Comparison of ENCODE assay signal across 13 mouse cellular contexts in genomic region chr5:136088821-136089575, GRCm38 (mm10). TPM values are rescaled to one million over a fixed set of nuclear protein-coding genes. Genes with fewer than 3 reads are reported as not detected.
DNase-seq lines count a peak whose midpoint lies in the region; TF ChIP-seq lines count a peak whose summit lies in the region.
"Had no signal": no experiment of that assay in that cellular context is flagged by ENCODE, and none has a peak within 500 bp of the region (broad histone marks: within the 10 kb centered on the region; RNA-seq: fewer than 3 reads in every experiment).

No protein-coding gene starts in this region.

- WGBS in kidney, adult 2 months, result 38% methylated on average over 14 of the region's 14 CpGs
- 24% methylated on average over 14 of the region's 14 CpGs for WGBS in lung, adult 2 months

- H3K4me3 ChIP-seq in kidney, adult 2 months (ENCODE audit: insufficient read depth, low read depth, low read length), result no peak overlapping the region
- H3K4me3 ChIP-seq in lung, adult 2 months (replicated peaks; ENCODE audit: extremely low read depth, low read depth, low read length), result no peak overlapping the region
- H3K4me3 ChIP-seq: megakaryocyte, embryonic 14.5 days had no signal

- peak; percentile 15 for DNase-seq in embryo, embryonic 10 days (ENCODE audit: low spot score)
- DNase-seq in embryo, embryonic 9.5 days (ENCODE audit: extremely low spot score), result no peak
- DNase-seq in kidney, adult 2 months, result peak; percentile 21
- no peak for DNase-seq in kidney, adult 18-20 months
- DNase-seq in lung, adult 2 months, result no peak
- no peak for DNase-seq in lung, postnatal 10 days
- peak; percentile 52 for DNase-seq in R1 (ENCODE audit: low read depth, low spot score)
- DNase-seq in spleen, postnatal 10 days (ENCODE audit: low spot score in 2 of 2), result no peak
- DNase-seq: B cell, adult 2 months; thymus, adult 18-20 months had no signal

- no peaks in the 10 kb centered on the region for H3K4me1 ChIP-seq in kidney, adult 2 months (ENCODE audit: control insufficient read depth, insufficient read depth, low read length)
- no peaks in the 10 kb centered on the region for H3K4me1 ChIP-seq in lung, adult 2 months (ENCODE audit: control insufficient read depth, insufficient read depth, low read length)

- H3K27ac ChIP-seq in kidney, adult 2 months (ENCODE audit: insufficient read depth, low read depth, low read length), result no peak overlapping the region

- no peaks in the 10 kb centered on the region for H3K27me3 ChIP-seq in kidney, adult 2 months (replicated peaks; ENCODE audit: control insufficient read depth, insufficient read depth, low read length)

- peak; percentile 32; the same call in 1 of the 2 replicates for TF ChIP-seq CTCF in kidney, adult 2 months (conservative IDR thresholded peaks at IDR 0.05; ENCODE audit: insufficient read depth, insufficient read length, low read depth, low read length)
- peak; percentile 32; the same call in 1 of the 2 replicates for TF ChIP-seq CTCF in lung, adult 2 months (IDR thresholded peaks at IDR 0.05; ENCODE audit: insufficient read depth, low read length)

- no peak for TF ChIP-seq POLR2A in kidney, adult 2 months (IDR thresholded peaks at IDR 0.05; ENCODE audit: low read depth, low read length)
- TF ChIP-seq POLR2A in lung, adult 2 months (IDR thresholded peaks at IDR 0.05; ENCODE audit: borderline replicate concordance, extremely low read depth, low read depth, low read length), result no peak

- no peaks in the 10 kb centered on the region for H3K36me3 ChIP-seq in kidney, adult 2 months (ENCODE audit: control insufficient read depth, insufficient read depth, low read length)
- H3K36me3 ChIP-seq: G1E had no signal

RNA-seq across cellular contexts. Expression of gene Rasa4, which starts 5.3 kb away (rescaled TPM):
- polyA plus RNA-seq in kidney, adult 2 months (2012; rRNA removed), result 7.6 and 9.1 TPM in 2 replicates
- polyA plus RNA-seq in lung, adult 2 months (2012; rRNA removed), result 11.8 and 16.1 TPM in 2 replicates

RNA-seq across cellular contexts. Expression of gene Polr2j, which starts 27.4 kb away (rescaled TPM):
- 88.9 and 103 TPM in 2 replicates for polyA plus RNA-seq in kidney, adult 2 months (2012; rRNA removed)
- 35.0 and 37.1 TPM in 2 replicates for polyA plus RNA-seq in lung, adult 2 months (2012; rRNA removed)

RNA-seq across cellular contexts. Expression of gene Upk3bl, which starts 34.7 kb away (rescaled TPM):
- polyA plus RNA-seq in kidney, adult 2 months (2012; rRNA removed), result 0.52 and 0.96 TPM in 2 replicates
- polyA plus RNA-seq in lung, adult 2 months (2012; rRNA removed), result 4.2 TPM in 1 of 2 replicates, not detected in the other
- polyA plus RNA-seq: G1E; liver, embryonic 16.5 days had no signal

RNA-seq across cellular contexts. Expression of gene Lrwd1, which starts 46.9 kb away (rescaled TPM):
- polyA plus RNA-seq in kidney, adult 2 months (2012; rRNA removed), result 18.4 and 19.9 TPM in 2 replicates
- polyA plus RNA-seq in lung, adult 2 months (2012; rRNA removed), result 32.3 and 35.4 TPM in 2 replicates

RNA-seq across cellular contexts. Expression of gene Alkbh4, which starts 46.9 kb away (rescaled TPM):
- 11.1 and 11.8 TPM in 2 replicates for polyA plus RNA-seq in kidney, adult 2 months (2012; rRNA removed)
- polyA plus RNA-seq in lung, adult 2 months (2012; rRNA removed), result 15.1 TPM in 2 replicates

Comparison
In these comparisons a context has a peak if more than half of its experiments do, and no peak if none do; other contexts are left out.
1. DNase-seq: peak in embryo, embryonic 10 days (single experiment), kidney, adult 2 months (single experiment) and R1 (single experiment); none in embryo, embryonic 9.5 days (single experiment), kidney, adult 18-20 months (single experiment), lung, adult 2 months (single experiment), lung, postnatal 10 days (single experiment) and spleen, postnatal 10 days (0 of 2).